Mouse (Mus musculus) CH12.LX (cell line): ENCODE data around the gene Srrm1. TPM values are rescaled to one million over a fixed set of nuclear protein-coding genes. Genes with fewer than 3 reads are reported as not detected.

Source experiments
- DNase-seq: peaks from one replicate; pipeline ENCODE4 v3.0.0-alpha.2; 2013; ENCODE audit errors: extremely low read depth
- H3K27ac ChIP-seq: 2 replicates; pipeline ENCODE4 v1.5.1; 2012; ENCODE audit warnings: low read depth, mild to moderate bottlenecking, control low read depth, moderate library complexity; ENCODE audit not compliant: insufficient read depth
- H3K27me3 ChIP-seq: replicated peaks from 2 replicates; pipeline ENCODE3; 2012; ENCODE audit warnings: inconsistent platforms
- H3K36me3 ChIP-seq, 2 experiments: replicated peaks in 1 of 2; 2 replicates each; pipeline versions ENCODE3 to v1.6.1; 2012; ENCODE audit warnings: inconsistent platforms in 1 of 2, low read length in 1 of 2, mild to moderate bottlenecking in 1 of 2, mixed read lengths in 1 of 2, moderate library complexity in 1 of 2; ENCODE audit not compliant: control insufficient read depth in 1 of 2, insufficient read depth in 1 of 2
- H3K4me1 ChIP-seq, 2 experiments: 2 replicates each; pipeline ENCODE4 v1.6.1; 2012; ENCODE audit warnings: inconsistent platforms in 1 of 2, moderate library complexity in 1 of 2; ENCODE audit not compliant: insufficient read depth in 2 of 2, control insufficient read depth in 1 of 2
- H3K4me2 ChIP-seq: 2 replicates; pipeline ENCODE4 v1.6.1; 2012; ENCODE audit warnings: low read depth, mild to moderate bottlenecking, control low read depth; ENCODE audit not compliant: poor library complexity, insufficient read depth, severe bottlenecking
- H3K4me3 ChIP-seq, 3 experiments: fragments of 150-350 bp in 1 of 3; sonication (generic) in 1 of 3; replicated peaks in 1 of 3; 2 replicates each; pipeline versions ENCODE3 to v1.5.1; 2011 to 2012; ENCODE audit warnings: low read depth in 2 of 3, low read length in 2 of 3, mild to moderate bottlenecking in 2 of 3, moderate library complexity in 2 of 3, control low read depth in 1 of 3, improper control_type of control experiment in 1 of 3, inconsistent platforms in 1 of 3, mixed read lengths in 1 of 3; ENCODE audit not compliant: poor library complexity in 1 of 3
- H3K79me2 ChIP-seq: replicated peaks from 2 replicates; pipeline ENCODE4 v1.6.1; 2012; ENCODE audit warnings: mild to moderate bottlenecking, moderate library complexity; ENCODE audit not compliant: control insufficient read depth, poor library complexity, insufficient read depth, severe bottlenecking; ENCODE audit errors: extremely low read depth
- H3K9ac ChIP-seq: 2 replicates; pipeline ENCODE4 v1.6.1; 2012; ENCODE audit warnings: low read depth, mild to moderate bottlenecking, control low read depth, moderate library complexity; ENCODE audit not compliant: insufficient read depth
- H3K9me3 ChIP-seq: replicated peaks from 2 replicates; pipeline ENCODE3; 2012; ENCODE audit warnings: low read length, inconsistent platforms, mixed read lengths
- CHD1 ChIP-seq: IDR thresholded peaks from 2 replicates; pipeline ENCODE4 v1.6.1; 2012; ENCODE audit warnings: low read depth, low read length, improper control_type of control experiment, inconsistent platforms
- CHD2 ChIP-seq: IDR thresholded peaks from 2 replicates; pipeline ENCODE4 v1.6.1; 2011; ENCODE audit warnings: low read length, improper control_type of control experiment
- E2F4 ChIP-seq: IDR thresholded peaks from 2 replicates; pipeline ENCODE4 v1.6.1; 2011; ENCODE audit warnings: low read depth, low read length, improper control_type of control experiment; ENCODE audit not compliant: insufficient replicate concordance
- ELF1 ChIP-seq: IDR thresholded peaks from 2 replicates; pipeline ENCODE4 v1.6.1; 2014; ENCODE audit warnings: low read depth, mild to moderate bottlenecking, inconsistent platforms, low read length, improper control_type of control experiment
- EP300 ChIP-seq: IDR thresholded peaks from 2 replicates; pipeline ENCODE4 v1.6.1; 2011; ENCODE audit warnings: low read length, improper control_type of control experiment
- ETS1 ChIP-seq: conservative IDR thresholded peaks from 2 replicates; pipeline ENCODE4 v1.6.1; 2012; ENCODE audit warnings: low read depth, mild to moderate bottlenecking, inconsistent platforms, low read length, improper control_type of control experiment, moderate library complexity
- GABPA ChIP-seq: IDR thresholded peaks from 2 replicates; pipeline ENCODE4 v1.6.1; 2012; ENCODE audit warnings: low read depth, low read length, improper control_type of control experiment, inconsistent platforms; ENCODE audit not compliant: insufficient replicate concordance
- IRF4 ChIP-seq: IDR thresholded peaks from 2 replicates; pipeline ENCODE4 v1.6.1; 2014; ENCODE audit warnings: low read depth, mild to moderate bottlenecking, inconsistent platforms, low read length, improper control_type of control experiment
- JUN ChIP-seq: IDR thresholded peaks from 2 replicates; pipeline ENCODE4 v1.6.1; 2011; ENCODE audit warnings: low read depth, mild to moderate bottlenecking, low read length, improper control_type of control experiment, moderate library complexity; ENCODE audit not compliant: insufficient read depth
- JUND ChIP-seq: conservative IDR thresholded peaks from 2 replicates; pipeline ENCODE4 v1.6.1; 2011; ENCODE audit warnings: low read depth, low read length, improper control_type of control experiment
- KAT2A ChIP-seq: IDR thresholded peaks from 2 replicates; pipeline ENCODE4 v1.6.1; 2012; ENCODE audit warnings: low read length, improper control_type of control experiment, inconsistent platforms; ENCODE audit not compliant: insufficient replicate concordance
- MAX ChIP-seq: IDR thresholded peaks from 2 replicates; pipeline ENCODE4 v1.6.1; 2011; ENCODE audit warnings: low read length, improper control_type of control experiment
- MAZ ChIP-seq: IDR thresholded peaks from 2 replicates; pipeline ENCODE4 v1.6.1; 2012; ENCODE audit warnings: low read depth, mild to moderate bottlenecking, inconsistent platforms, low read length, improper control_type of control experiment, moderate library complexity
- MYC ChIP-seq: IDR thresholded peaks from 2 replicates; pipeline ENCODE4 v1.6.1; 2011; ENCODE audit warnings: low read depth, mild to moderate bottlenecking, improper control_type of control experiment, low read length
- NELFE ChIP-seq: IDR thresholded peaks from 2 replicates; pipeline ENCODE4 v1.6.1; 2011; ENCODE audit warnings: low read depth, low read length, improper control_type of control experiment
- NRF1 ChIP-seq: IDR thresholded peaks from 2 replicates; pipeline ENCODE4 v1.6.1; 2014; ENCODE audit warnings: low read depth, mild to moderate bottlenecking, inconsistent platforms, low read length, improper control_type of control experiment, moderate library complexity
- RAD21 ChIP-seq: IDR thresholded peaks from 2 replicates; pipeline ENCODE4 v1.6.1; 2011; ENCODE audit warnings: low read depth, mild to moderate bottlenecking, low read length, improper control_type of control experiment, moderate library complexity
- RCOR1 ChIP-seq: conservative IDR thresholded peaks from 2 replicates; pipeline ENCODE4 v1.6.1; 2012; ENCODE audit warnings: low read depth, mild to moderate bottlenecking, inconsistent platforms, low read length, improper control_type of control experiment
- SMC3 ChIP-seq: IDR thresholded peaks from 2 replicates; pipeline ENCODE4 v1.6.1; 2011; ENCODE audit warnings: low read depth, low read length, improper control_type of control experiment
- TCF12 ChIP-seq: IDR thresholded peaks from 2 replicates; pipeline ENCODE4 v1.6.1; 2014; ENCODE audit warnings: low read depth, mild to moderate bottlenecking, inconsistent platforms, low read length, improper control_type of control experiment
- UBTF ChIP-seq: IDR thresholded peaks from 2 replicates; pipeline ENCODE4 v1.6.1; 2012; ENCODE audit warnings: low read depth, mild to moderate bottlenecking, inconsistent platforms, low read length, improper control_type of control experiment, moderate library complexity
- USF1 ChIP-seq: IDR thresholded peaks from 2 replicates; pipeline ENCODE4 v1.6.1; 2014; ENCODE audit warnings: low read depth, mild to moderate bottlenecking, inconsistent platforms, low read length, improper control_type of control experiment
- USF2 ChIP-seq: conservative IDR thresholded peaks from 2 replicates; pipeline ENCODE4 v1.6.1; 2011; ENCODE audit warnings: low read depth, low read length, improper control_type of control experiment
- ZC3H11A ChIP-seq: IDR thresholded peaks from 2 replicates; pipeline ENCODE4 v1.6.1; 2012; ENCODE audit warnings: low read depth, mild to moderate bottlenecking, inconsistent platforms, low read length, improper control_type of control experiment
- ZKSCAN1 ChIP-seq: IDR thresholded peaks from 2 replicates; pipeline ENCODE4 v1.6.1; 2012; ENCODE audit warnings: low read depth, inconsistent platforms, low read length, improper control_type of control experiment, borderline replicate concordance
- ZNF384 ChIP-seq: IDR thresholded peaks from 2 replicates; pipeline ENCODE4 v1.6.1; 2012; ENCODE audit warnings: low read depth, low read length, improper control_type of control experiment, inconsistent platforms
- dilution Hi-C: fragments of 300-500 bp; cut with MboI; formaldehyde crosslinking; loops from 2 replicates; pipeline ENCODE4 v1.14.3; 2020; ENCODE audit warnings: low sequenced_read_pairs; ENCODE audit not compliant: extremely low pct_unique_long_range_greater_than_20kb, extremely low pct_ligation_motif_present
- in situ Hi-C: fragments of 300-500 bp; cut with MboI; formaldehyde crosslinking; loops from 3 replicates; pipeline ENCODE4 v1.14.3; 2019; ENCODE audit warnings: low sequenced_read_pairs, low pct_ligation_motif_present, low pct_unique_long_range_greater_than_20kb, mixed read lengths
- polyA plus RNA-seq: library from polyadenylated mRNA; unstranded; fragments of >175 nt; gene quantifications from 2 replicates; pipeline ENCODE4 v1.2.1, GENCODE M21; 2012; ENCODE audit warnings: low read depth; ENCODE audit not compliant: insufficient read length
- total RNA-seq, 2 experiments: library from RNA; depleted of rRNA; stranded (reverse); fragments of 300-350 nt in 1 of 2; fragments of >200 nt in 1 of 2; gene quantifications; 2 replicates each; pipeline ENCODE4 v1.2.3; 2012 to 2014

The Srrm1 gene
- total and polyA plus RNA-seq, 3 experiments = 14.2 to 180 (median 23.6) TPM

DNA sequence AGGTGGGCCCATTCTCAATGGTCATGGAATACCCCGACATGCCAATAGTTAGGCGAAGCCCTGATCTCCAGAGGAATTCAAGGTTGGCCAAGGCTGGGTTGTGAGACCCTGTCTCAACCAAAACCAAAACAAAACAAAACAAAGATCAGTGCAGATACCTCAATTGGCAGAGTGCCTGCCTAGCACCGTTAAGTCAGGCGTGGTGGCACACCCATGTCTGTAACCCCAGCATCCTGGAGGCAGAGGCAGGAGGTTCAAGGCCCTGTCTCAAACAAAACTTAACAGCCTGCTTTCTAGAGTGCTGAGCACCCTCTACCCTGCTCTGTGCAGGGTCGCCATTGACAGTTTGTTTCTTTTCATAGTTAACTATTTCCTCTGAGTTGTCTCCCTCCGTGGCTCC lies 37.9 kb upstream of the Srrm1 start:
- Histone ChIP-seq H3K9ac (no peak overlapping the region), H3K4me3 (no peak overlapping the region), H3K4me2 (no peak overlapping the region), H3K27me3 (peaks cover 15% of the 10 kb centered on the region), H3K4me1 (no peaks in the 10 kb centered on the region), H3K9me3 (peaks cover 13% of the 10 kb centered on the region), H3K36me3 (no peaks in the 10 kb centered on the region), H3K27ac (no peak overlapping the region), H3K79me2 (no peaks in the 10 kb centered on the region)
- in situ Hi-C loops = no loop called here
- TF ChIP-seq JUND (no peak), ELF1 (no peak), CHD1 (no peak), KAT2A (no peak), TCF12 (no peak), MAZ (no peak), SMC3 (no peak), ZKSCAN1 (no peak), ZNF384 (no peak), UBTF (no peak), USF1 (no peak), EP300 (no peak), RAD21 (no peak), MYC (no peak), GABPA (no peak), NRF1 (no peak), USF2 (no peak), CHD2 (no peak), ZC3H11A (no peak), IRF4 (no peak)
- dilution Hi-C loops = no loop called here
- no peak for DNase-seq

DNA sequence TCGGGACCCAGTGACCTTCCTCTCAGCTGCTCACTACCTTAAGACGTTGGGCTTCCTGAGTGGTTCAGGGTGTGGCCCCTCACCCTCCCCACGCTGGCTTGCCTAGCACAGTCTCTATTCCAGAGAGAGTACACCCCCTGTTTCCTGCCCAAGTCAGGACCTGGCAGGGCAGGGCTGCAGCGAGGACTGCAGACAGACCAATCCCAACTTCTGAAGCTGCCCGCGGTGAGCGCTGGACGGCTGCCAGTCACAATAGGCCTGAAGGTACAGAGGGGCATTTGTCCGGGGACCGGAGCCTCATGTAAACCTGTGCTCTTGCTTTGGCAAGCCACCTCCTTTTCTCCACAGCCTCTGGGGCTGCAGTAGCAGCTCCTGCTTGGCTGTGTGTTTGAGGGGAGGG lies 32.5 kb upstream of the Srrm1 start:
- no peak overlapping the region for H3K4me3 ChIP-seq
- H3K27ac ChIP-seq = no peak overlapping the region
- no peaks in the 10 kb centered on the region for H3K79me2 ChIP-seq
- H3K36me3 ChIP-seq = no peaks in the 10 kb centered on the region
- no peak overlapping the region for H3K9ac ChIP-seq
- no peak for DNase-seq
- TF ChIP-seq ETS1 (no peak), JUN (no peak), MAX (no peak), E2F4 (no peak), RCOR1 (no peak), CHD2 (no peak), JUND (no peak), SMC3 (no peak), USF1 (no peak), ZKSCAN1 (no peak), UBTF (no peak), KAT2A (no peak), NELFE (no peak)
- TF ChIP-seq, all 38 proteins: peak for 0
- no peak overlapping the region for H3K4me2 ChIP-seq
- peaks cover 3% of the 10 kb centered on the region for H3K9me3 ChIP-seq
- dilution Hi-C loops (no loop called here), in situ Hi-C loops (loop anchor here (10.0 kb wide), 1 partner anchor 109 kb away; the partner anchor contains the start of genes Nipal3 and Stpg1)
- peaks cover 19% of the 10 kb centered on the region for H3K27me3 ChIP-seq
- H3K4me1 ChIP-seq = no peaks in the 10 kb centered on the region
